In the genomic region with DNA sequence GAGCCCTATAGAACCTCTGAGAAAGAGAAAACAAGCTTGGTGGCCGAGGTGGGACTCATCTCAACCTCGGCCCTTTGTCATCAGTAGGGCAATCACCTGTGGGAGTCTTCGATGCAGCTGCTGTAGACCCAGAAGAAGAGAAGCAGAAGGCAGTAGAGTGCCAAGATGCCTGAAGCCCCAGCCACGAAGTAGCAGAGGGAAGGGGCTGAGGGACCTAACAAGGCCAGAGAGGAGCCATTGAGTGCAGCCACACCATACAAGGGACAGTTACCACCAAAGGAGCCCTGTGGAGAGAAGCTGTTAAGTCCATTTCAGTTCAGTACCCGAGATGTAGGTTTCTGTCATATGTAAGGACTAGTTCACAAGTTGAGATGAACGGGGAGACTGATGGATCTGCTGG, we compare ENCODE assay signal across 8 mouse cellular contexts. TPM values are rescaled to one million over a fixed set of nuclear protein-coding genes. Genes with fewer than 3 reads are reported as not detected.
DNase-seq lines count a peak whose midpoint lies in the region; ATAC-seq and TF ChIP-seq lines count a peak whose summit lies in the region.
"Had no signal": no experiment of that assay in that cellular context is flagged by ENCODE, and none has a peak within 500 bp of the region (broad histone marks: within the 10 kb centered on the region; RNA-seq: fewer than 3 reads in every experiment).

No protein-coding gene starts in this region.

- no peak for TF ChIP-seq CTCF in lung, postnatal 0 days (IDR thresholded peaks at IDR 0.05)

- no peak for TF ChIP-seq EP300 in lung, postnatal 0 days (IDR thresholded peaks at IDR 0.05)

- no peak overlapping the region for H3K27ac ChIP-seq in lung, postnatal 0 days (ENCODE audit: low read length)
- peak overlapping the region; percentile 99 for H3K27ac ChIP-seq in embryonic facial prominence, embryonic 15.5 days (replicated peaks)
- H3K27ac ChIP-seq in limb, embryonic 10.5 days, result peak overlapping the region; percentile 99
- H3K27ac ChIP-seq in stomach, embryonic 14.5 days (ENCODE audit: low read length), result peak overlapping the region; percentile 98

- H3K36me3 ChIP-seq in lung, postnatal 0 days (ENCODE audit: insufficient read depth, low read length), result peaks cover 7% of the 10 kb centered on the region; the same call in 1 of the 2 replicates
- peaks cover 35% of the 10 kb centered on the region for H3K36me3 ChIP-seq in embryonic facial prominence, embryonic 15.5 days
- H3K36me3 ChIP-seq in limb, embryonic 10.5 days, result peaks cover 70% of the 10 kb centered on the region
- peaks cover 33% of the 10 kb centered on the region for H3K36me3 ChIP-seq in stomach, embryonic 14.5 days (ENCODE audit: control insufficient read depth, insufficient read depth, low read length)

- H3K9me3 ChIP-seq in lung, postnatal 0 days (ENCODE audit: low read length), result no peaks in the 10 kb centered on the region
- H3K9me3 ChIP-seq in embryonic facial prominence, embryonic 15.5 days (replicated peaks), result no peaks in the 10 kb centered on the region
- no peaks in the 10 kb centered on the region for H3K9me3 ChIP-seq in limb, embryonic 10.5 days (replicated peaks)
- H3K9me3 ChIP-seq in stomach, embryonic 14.5 days (ENCODE audit: control insufficient read depth, low read depth, low read length), result no peaks in the 10 kb centered on the region

- no peak overlapping the region; the same call in 1 of the 2 replicates for H3K9ac ChIP-seq in lung, postnatal 0 days (replicated peaks; ENCODE audit: low read depth)
- peak overlapping the region; percentile 95; the same call in 1 of the 2 replicates for H3K9ac ChIP-seq in embryonic facial prominence, embryonic 15.5 days
- peak overlapping the region; percentile 94 for H3K9ac ChIP-seq in stomach, embryonic 14.5 days (replicated peaks; ENCODE audit: low read depth, low read length)

- H3K4me3 ChIP-seq in lung, postnatal 0 days (ENCODE audit: low read depth, low read length), result peak overlapping the region; percentile 85; the same call in 1 of the 2 replicates
- H3K4me3 ChIP-seq in embryonic facial prominence, embryonic 15.5 days (replicated peaks), result peak overlapping the region; percentile 78
- H3K4me3 ChIP-seq in limb, embryonic 10.5 days, result peak overlapping the region; percentile 86
- H3K4me3 ChIP-seq in stomach, embryonic 14.5 days (ENCODE audit: low read depth, low read length), result peak overlapping the region; percentile 75

- no peak for ATAC-seq in lung, postnatal 0 days
- no peak for ATAC-seq in embryonic facial prominence, embryonic 15.5 days (ENCODE audit: insufficient number of reproducible peaks, low FRiP score, low TSS enrichment, low read depth)
- ATAC-seq in stomach, embryonic 14.5 days (ENCODE audit: insufficient number of reproducible peaks, insufficient read depth, low FRiP score, low read depth), result no peak

- DNase-seq in lung, postnatal 0 days (ENCODE audit: low spot score), result no peak
- DNase-seq in lung, postnatal 36 days, result no peak
- DNase-seq in limb, embryonic 10.5 days (ENCODE audit: low spot score), result peak; percentile 33
- DNase-seq in right cerebral cortex, postnatal 36 days (ENCODE audit: low spot score in 2 of 2), result no peak
- no peak for DNase-seq in layer of hippocampus, adult 11-12 months (ENCODE audit: low spot score)
- DNase-seq: retina, postnatal 1 day had no signal

- peak overlapping the region; percentile 96 for H3K4me2 ChIP-seq in lung, postnatal 0 days (replicated peaks; ENCODE audit: low read depth, low read length)
- H3K4me2 ChIP-seq in embryonic facial prominence, embryonic 15.5 days (replicated peaks), result peak overlapping the region; percentile 88
- peak overlapping the region; percentile 98 for H3K4me2 ChIP-seq in stomach, embryonic 14.5 days (replicated peaks; ENCODE audit: low read depth, low read length)

- peaks cover 20% of the 10 kb centered on the region; the same call in 1 of the 2 replicates for H3K4me1 ChIP-seq in lung, postnatal 0 days (ENCODE audit: insufficient read depth, low read depth, low read length)
- H3K4me1 ChIP-seq in embryonic facial prominence, embryonic 15.5 days, result peaks cover 25% of the 10 kb centered on the region
- peaks cover 24% of the 10 kb centered on the region for H3K4me1 ChIP-seq in limb, embryonic 10.5 days
- H3K4me1 ChIP-seq in stomach, embryonic 14.5 days (ENCODE audit: control insufficient read depth, insufficient read depth, low read length), result peaks cover 19% of the 10 kb centered on the region

- WGBS in lung, postnatal 0 days, result 47% methylated on average over 6 of the region's 6 CpGs
- WGBS in embryonic facial prominence, embryonic 15.5 days, result 55% methylated on average over 6 of the region's 6 CpGs
- WGBS in limb, embryonic 10.5 days, result 61% methylated on average over 6 of the region's 6 CpGs
- 58% methylated on average over 6 of the region's 6 CpGs for WGBS in stomach, embryonic 14.5 days

- no peaks in the 10 kb centered on the region for H3K27me3 ChIP-seq in lung, postnatal 0 days (replicated peaks; ENCODE audit: insufficient read depth, low read length)
- H3K27me3 ChIP-seq in embryonic facial prominence, embryonic 15.5 days, result no peaks in the 10 kb centered on the region
- no peaks in the 10 kb centered on the region for H3K27me3 ChIP-seq in limb, embryonic 10.5 days (ENCODE audit: low read depth, poor library complexity, severe bottlenecking)
- no peaks in the 10 kb centered on the region for H3K27me3 ChIP-seq in stomach, embryonic 14.5 days (ENCODE audit: control insufficient read depth, insufficient read depth, low read length)

RNA-seq across cellular contexts. Expression of a gene that starts 0.9 kb away (rescaled TPM):
- 114 and 127 TPM in 2 replicates for polyA plus RNA-seq in lung, postnatal 0 days (2015; fragmentation: Nextera tagmentation; extraction: Ambion mirVana)
- polyA plus RNA-seq in embryonic facial prominence, embryonic 15.5 days (2015; fragmentation: Nextera tagmentation; extraction: Ambion mirVana), result 82.8 and 88.3 TPM in 2 replicates
- polyA plus RNA-seq in limb, embryonic 10.5 days (2016; fragmentation: Nextera tagmentation; extraction: Ambion mirVana), result 41.3 and 43.7 TPM in 2 replicates
- polyA plus RNA-seq in stomach, embryonic 14.5 days (2014; fragmentation: Nextera tagmentation; extraction: Ambion mirVana), result 85.4 and 94.0 TPM in 2 replicates

RNA-seq across cellular contexts. Expression of a gene that starts 2.6 kb away (rescaled TPM):
- 157 and 159 TPM in 2 replicates for polyA plus RNA-seq in lung, postnatal 0 days (2015; fragmentation: Nextera tagmentation; extraction: Ambion mirVana)
- polyA plus RNA-seq in embryonic facial prominence, embryonic 15.5 days (2015; fragmentation: Nextera tagmentation; extraction: Ambion mirVana), result 172 and 173 TPM in 2 replicates
- polyA plus RNA-seq in limb, embryonic 10.5 days (2016; fragmentation: Nextera tagmentation; extraction: Ambion mirVana), result 181 and 183 TPM in 2 replicates
- polyA plus RNA-seq in stomach, embryonic 14.5 days (2014; fragmentation: Nextera tagmentation; extraction: Ambion mirVana), result 178 and 194 TPM in 2 replicates

RNA-seq across cellular contexts. Expression of a gene that starts 12.8 kb away (rescaled TPM):
- 11.8 and 12.9 TPM in 2 replicates for polyA plus RNA-seq in lung, postnatal 0 days (2015; fragmentation: Nextera tagmentation; extraction: Ambion mirVana)
- polyA plus RNA-seq in embryonic facial prominence, embryonic 15.5 days (2015; fragmentation: Nextera tagmentation; extraction: Ambion mirVana), result 27.3 and 30.0 TPM in 2 replicates
- 44.2 and 47.0 TPM in 2 replicates for polyA plus RNA-seq in limb, embryonic 10.5 days (2016; fragmentation: Nextera tagmentation; extraction: Ambion mirVana)
- 17.1 and 17.5 TPM in 2 replicates for polyA plus RNA-seq in stomach, embryonic 14.5 days (2014; fragmentation: Nextera tagmentation; extraction: Ambion mirVana)

RNA-seq across cellular contexts. Expression of a gene that starts 16.5 kb away (rescaled TPM):
- 88.8 and 89.7 TPM in 2 replicates for polyA plus RNA-seq in lung, postnatal 0 days (2015; fragmentation: Nextera tagmentation; extraction: Ambion mirVana)
- polyA plus RNA-seq in embryonic facial prominence, embryonic 15.5 days (2015; fragmentation: Nextera tagmentation; extraction: Ambion mirVana), result 175 and 192 TPM in 2 replicates
- 257 and 273 TPM in 2 replicates for polyA plus RNA-seq in limb, embryonic 10.5 days (2016; fragmentation: Nextera tagmentation; extraction: Ambion mirVana)
- polyA plus RNA-seq in stomach, embryonic 14.5 days (2014; fragmentation: Nextera tagmentation; extraction: Ambion mirVana), result 168 and 178 TPM in 2 replicates

RNA-seq across cellular contexts. Expression of a gene that starts 25.0 kb away (rescaled TPM):
- 110 and 123 TPM in 2 replicates for polyA plus RNA-seq in lung, postnatal 0 days (2015; fragmentation: Nextera tagmentation; extraction: Ambion mirVana)
- 153 and 160 TPM in 2 replicates for polyA plus RNA-seq in embryonic facial prominence, embryonic 15.5 days (2015; fragmentation: Nextera tagmentation; extraction: Ambion mirVana)
- polyA plus RNA-seq in limb, embryonic 10.5 days (2016; fragmentation: Nextera tagmentation; extraction: Ambion mirVana), result 206 and 216 TPM in 2 replicates
- 140 and 151 TPM in 2 replicates for polyA plus RNA-seq in stomach, embryonic 14.5 days (2014; fragmentation: Nextera tagmentation; extraction: Ambion mirVana)
